Mouse (Mus musculus) heart, postnatal 14 days (tissue): ENCODE data around the gene Hexb. TPM values are rescaled to one million over a fixed set of nuclear protein-coding genes. Genes with fewer than 3 reads are reported as not detected.
"Not testable (repeated sequence)": the region's sequence is repeated elsewhere in the genome, so short reads cannot be mapped to it uniquely, and the experiment has no call there.

Source experiments
- DNase-seq, 2 experiments: peaks; one replicate each; pipeline ENCODE4 v3.0.0; 2021 to 2022
- intact Hi-C: fragments of 180-260 bp; cut with DNase I; formaldehyde crosslinking; loops from one replicate; pipeline ENCODE4 v1.15.1; 2025
- total RNA-seq, 2 experiments: library from RNA; stranded (reverse); gene quantifications; 2 replicates each; pipeline ENCODE4 v1.2.3; 2021

The Hexb gene
- total RNA-seq, 2 experiments from 2014 or later, result 22.9 to 24.4 TPM

- intact Hi-C loops, result no loop called here
Measured at GRCm38 (mm10) chr13:97187693-97188092, 10.5 kb downstream of the Hexb start.

GRCm38 (mm10) chr13:97186346-97186745 is 11.8 kb downstream of the Hexb start:
- intact Hi-C loops, result no loop called here
- DNase-seq, result no peak

More at GRCm38 (mm10) chr13:97187693-97188092, 10.5 kb downstream of the Hexb start:
- DNase-seq, result no peak

- DNase-seq, result no peak
- intact Hi-C loops, result no loop called here
Measured at GRCm38 (mm10) chr13:97184656-97185055, 13.5 kb downstream of the Hexb start.

GRCm38 (mm10) chr13:97184168-97184567 is 14.0 kb downstream of the Hexb start:
- intact Hi-C loops, result no loop called here
- DNase-seq, result no peak

GRCm38 (mm10) chr13:97182821-97183220 is 15.3 kb downstream of the Hexb start:
- DNase-seq, result no peak
- intact Hi-C loops, result no loop called here

- intact Hi-C loops, result no loop called here
Measured at GRCm38 (mm10) chr13:97180113-97180828, 17.9 kb downstream of the Hexb start.

GRCm38 (mm10) chr13:97178943-97179342 is 19.2 kb downstream of the Hexb start:
- intact Hi-C loops, result no loop called here
- no peak for DNase-seq

More at GRCm38 (mm10) chr13:97180113-97180828, 17.9 kb downstream of the Hexb start:
- no peak for DNase-seq

GRCm38 (mm10) chr13:97176731-97177130 is 21.4 kb downstream of the Hexb start:
- intact Hi-C loops, result no loop called here
- DNase-seq, result no peak

- intact Hi-C loops, result no loop called here
- DNase-seq, result no peak
Measured at GRCm38 (mm10) chr13:97175520-97176264, 22.5 kb downstream of the Hexb start.

- peak; percentile 47 to 64 for DNase-seq
- intact Hi-C loops, result loop anchor here (10.0 kb wide), 1 partner anchor 291 kb away; no protein-coding TSS in a partner anchor
Measured at GRCm38 (mm10) chr13:97145834-97146233, 52.3 kb downstream of the Hexb start.

GRCm38 (mm10) chr13:97142321-97142720 is 55.8 kb downstream of the Hexb start:
- DNase-seq, result no peak
- intact Hi-C loops, result loop anchor here (10.0 kb wide), 1 partner anchor 288 kb away; no protein-coding TSS in a partner anchor

- DNase-seq, intact Hi-C loops: not testable (repeated sequence)
Measured at GRCm38 (mm10) chr13:97138404-97138931, 59.7 kb downstream of the Hexb start.

- peak; percentile 85 to 88 for DNase-seq
- intact Hi-C loops, result no loop called here
Measured at GRCm38 (mm10) chr13:97137466-97138400, 60.4 kb downstream of the Hexb start, which contains the start of the genes Gfm2 and Nsa2. Gene Gfm2, plus strand, starts transcription at chr13:97137937. Gene Nsa2, minus strand, starts transcription at chr13:97137937.

- intact Hi-C loops, DNase-seq: not testable (repeated sequence)
Measured at GRCm38 (mm10) chr13:97130413-97130812, 67.7 kb downstream of the Hexb start.

- DNase-seq, intact Hi-C loops: not testable (repeated sequence)
Measured at GRCm38 (mm10) chr13:97129654-97130053, 68.5 kb downstream of the Hexb start.

Other genes starting within 250 kb of the Hexb start
- gene 1700029F12Rik, start 164.0 kb downstream of the Hexb start, total RNA-seq, result not detected
- gene Fam169a, start 131.1 kb downstream of the Hexb start, total RNA-seq, result under 1 TPM; 0.24 to 0.29 TPM
- gene Gm6169, start 99.1 kb downstream of the Hexb start, total RNA-seq, result 10 to 100 TPM in 1 of 2 experiments, under 1 TPM in 1; 0.63 to 14.3 TPM
- gene Gfm2, start 60.4 kb downstream of the Hexb start, total RNA-seq, result 10 to 100 TPM; 45.4 TPM
- gene Nsa2, start 60.4 kb downstream of the Hexb start, total RNA-seq, result 10 to 100 TPM; 49.9 to 50.5 TPM
- gene Enc1, start 42.7 kb upstream of the Hexb start, total RNA-seq, result 10 to 100 TPM; 11.2 to 11.3 TPM